Mouse (Mus musculus): Measurements from ENCODE around the gene Clec9a. TPM values are rescaled to one million over a fixed set of nuclear protein-coding genes. Genes with fewer than 3 reads are reported as not detected.

Gene Clec9a
- polyA plus RNA-seq, 1 experiment from 2014 or later, result 0.87 TPM

DNA sequence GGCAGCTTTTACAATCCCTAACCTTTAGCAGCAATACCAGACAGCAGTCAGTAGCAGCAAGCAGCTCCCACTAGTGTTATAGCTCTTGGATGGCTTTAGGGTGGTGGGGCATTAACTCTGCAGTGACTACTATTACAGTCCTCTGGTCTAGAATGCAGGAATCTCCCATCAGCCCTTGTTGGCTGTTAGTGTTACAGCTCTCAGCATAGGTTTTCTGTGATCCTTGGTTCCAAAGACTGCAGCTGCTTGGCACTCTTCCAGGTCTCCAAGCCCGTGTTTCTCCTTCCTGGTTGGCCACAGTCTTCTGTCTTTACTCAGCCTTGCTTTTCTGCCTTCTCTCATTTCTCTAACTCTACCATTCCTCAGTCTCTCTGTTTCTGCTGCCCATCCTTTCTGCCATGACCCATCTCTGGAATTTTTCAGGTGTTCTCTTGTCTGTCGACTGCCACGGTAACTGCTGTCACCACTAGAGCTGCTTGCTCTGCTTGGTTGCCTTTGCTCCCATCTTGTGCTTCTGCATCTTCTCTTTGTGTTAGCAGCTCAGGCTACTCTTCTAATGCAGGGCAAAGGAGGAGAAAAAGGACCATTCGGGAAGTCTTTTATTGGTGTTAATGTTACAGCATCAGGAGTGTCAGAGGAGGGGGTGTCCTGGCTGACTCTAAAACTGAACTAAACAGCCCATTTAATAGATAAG, 14.5 kb downstream of the Clec9a start:
- Histone ChIP-seq H3K4me3 (ENCODE audit: low read depth, low read length) (no peak overlapping the region), H3K27ac (ENCODE audit: low read depth) (peak overlapping the region; percentile 70; the same call in 1 of the 2 replicates), H3K4me1 (ENCODE audit: insufficient read depth) (peaks cover 5% of the 10 kb centered on the region; the same call in 1 of the 2 replicates), H3K9me3 (ENCODE audit: low read depth, low read length) (no peaks in the 10 kb centered on the region), H3K9ac (no peak overlapping the region), H3K27me3 (ENCODE audit: insufficient read depth, low read length) (no peaks in the 10 kb centered on the region), H3K4me2 (no peak overlapping the region), H3K36me3 (ENCODE audit: insufficient read depth) (no peaks in the 10 kb centered on the region)
- WGBS, result 51% methylated on average over 4 of the region's 4 CpGs
- DNase-seq (peak; percentile 90), ATAC-seq (ENCODE audit: insufficient read depth) (peak; percentile 80)
- no peak for TF ChIP-seq CTCF (IDR thresholded peaks at IDR 0.05; ENCODE audit: low read depth)

DNA sequence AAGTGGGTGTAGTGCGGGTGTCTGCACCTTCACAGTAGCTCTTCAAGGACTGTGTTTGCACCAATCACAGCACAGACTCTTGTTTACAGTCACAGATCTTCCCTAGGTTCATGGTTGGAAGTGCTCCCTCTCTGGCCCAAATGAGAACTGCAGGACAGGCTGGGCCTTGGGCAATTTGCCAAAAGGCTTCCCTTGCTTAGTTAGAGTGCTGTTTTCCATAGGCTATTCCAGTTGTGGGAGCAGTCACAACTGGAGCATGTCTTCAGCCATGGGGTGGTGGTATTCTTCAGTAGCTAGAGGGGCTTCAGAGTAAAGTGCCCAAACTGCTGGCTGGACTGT, 15.0 kb downstream of the Clec9a start:
- Histone ChIP-seq H3K4me1 (ENCODE audit: insufficient read depth) (peaks cover 5% of the 10 kb centered on the region; the same call in 1 of the 2 replicates), H3K27ac (ENCODE audit: low read depth) (no peak overlapping the region), H3K27me3 (ENCODE audit: insufficient read depth, low read length) (no peaks in the 10 kb centered on the region), H3K9me3 (ENCODE audit: low read depth, low read length) (no peaks in the 10 kb centered on the region), H3K4me2 (no peak overlapping the region), H3K4me3 (ENCODE audit: low read depth, low read length) (no peak overlapping the region), H3K36me3 (ENCODE audit: insufficient read depth) (no peaks in the 10 kb centered on the region), H3K9ac (no peak overlapping the region)
- peak; percentile 92 for TF ChIP-seq CTCF (IDR thresholded peaks at IDR 0.05; ENCODE audit: low read depth)
- 10% methylated on average over 1 of the region's 1 CpGs for WGBS
- ATAC-seq (ENCODE audit: insufficient read depth), result peak; percentile 81
- DNase-seq, result peak; percentile 89

DNA sequence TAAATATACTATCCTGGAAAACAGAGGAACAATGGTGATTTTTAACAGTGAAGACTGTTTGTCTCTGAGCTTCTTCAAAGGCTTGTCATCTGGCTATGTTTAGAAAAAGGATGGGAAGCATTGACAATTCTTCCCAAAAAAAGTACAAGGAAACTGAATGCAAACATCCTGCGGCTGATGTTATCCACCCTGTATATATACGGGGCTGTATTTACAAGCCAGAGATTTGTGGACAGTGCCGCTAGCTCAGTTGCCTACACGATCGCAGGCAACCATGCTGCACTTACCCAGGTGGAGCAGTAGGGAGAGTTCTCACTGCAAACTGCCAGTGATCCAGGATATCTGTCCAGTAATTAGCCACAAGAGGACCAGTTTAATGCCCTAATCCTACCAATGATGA, 16.6 kb downstream of the Clec9a start:
- 36% methylated on average over 5 of the region's 5 CpGs for WGBS
- no peak overlapping the region for H3K4me2 ChIP-seq
- no peaks in the 10 kb centered on the region for H3K27me3 ChIP-seq (ENCODE audit: insufficient read depth, low read length)
- DNase-seq (peak; percentile 68), ATAC-seq (ENCODE audit: insufficient read depth) (no peak; the same call in 1 of the 2 replicates)
- peak overlapping the region; percentile 54; the same call in 1 of the 2 replicates for H3K27ac ChIP-seq (ENCODE audit: low read depth)
- peaks cover 5% of the 10 kb centered on the region; the same call in 1 of the 2 replicates for H3K4me1 ChIP-seq (ENCODE audit: insufficient read depth)
- H3K9ac ChIP-seq, result no peak overlapping the region
- no peaks in the 10 kb centered on the region for H3K36me3 ChIP-seq (ENCODE audit: insufficient read depth)
- H3K4me3 ChIP-seq (ENCODE audit: low read depth, low read length), result no peak overlapping the region
- H3K9me3 ChIP-seq (ENCODE audit: low read depth, low read length), result no peaks in the 10 kb centered on the region
- TF ChIP-seq CTCF (IDR thresholded peaks at IDR 0.05; ENCODE audit: low read depth), result peak; percentile 19

DNA sequence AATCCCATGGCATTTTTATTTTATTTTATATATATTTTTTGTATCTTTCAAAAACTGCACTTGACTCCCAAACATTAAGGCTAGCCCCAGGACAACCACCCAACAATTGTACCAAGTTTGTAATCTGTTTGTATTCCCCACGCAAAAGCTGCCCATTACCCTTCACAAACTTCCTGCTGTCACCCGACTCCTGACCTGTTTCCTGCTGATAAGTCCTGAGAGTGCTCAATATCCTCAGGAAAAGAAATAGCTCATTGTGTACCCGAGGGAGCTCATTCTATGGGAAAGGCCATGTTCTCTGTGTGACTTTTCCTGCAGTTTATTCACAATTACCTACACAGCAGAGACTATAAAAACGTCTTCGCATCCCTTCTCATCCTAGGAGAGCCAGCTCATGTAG, 17.1 kb downstream of the Clec9a start:
- WGBS, result 34% methylated on average over 5 of the region's 5 CpGs
- Histone ChIP-seq H3K4me3 (ENCODE audit: low read depth, low read length) (no peak overlapping the region), H3K9ac (no peak overlapping the region), H3K36me3 (ENCODE audit: insufficient read depth) (no peaks in the 10 kb centered on the region), H3K27ac (ENCODE audit: low read depth) (no peak overlapping the region), H3K4me1 (ENCODE audit: insufficient read depth) (peaks cover 5% of the 10 kb centered on the region; the same call in 1 of the 2 replicates), H3K27me3 (ENCODE audit: insufficient read depth, low read length) (no peaks in the 10 kb centered on the region), H3K9me3 (ENCODE audit: low read depth, low read length) (no peaks in the 10 kb centered on the region), H3K4me2 (no peak overlapping the region)
- DNase-seq (peak; percentile 64), ATAC-seq (ENCODE audit: insufficient read depth) (0 out of 2 replicates have a peak, but pooled peaks have one; percentile 22)
- TF ChIP-seq CTCF (IDR thresholded peaks at IDR 0.05; ENCODE audit: low read depth), result no peak

DNA sequence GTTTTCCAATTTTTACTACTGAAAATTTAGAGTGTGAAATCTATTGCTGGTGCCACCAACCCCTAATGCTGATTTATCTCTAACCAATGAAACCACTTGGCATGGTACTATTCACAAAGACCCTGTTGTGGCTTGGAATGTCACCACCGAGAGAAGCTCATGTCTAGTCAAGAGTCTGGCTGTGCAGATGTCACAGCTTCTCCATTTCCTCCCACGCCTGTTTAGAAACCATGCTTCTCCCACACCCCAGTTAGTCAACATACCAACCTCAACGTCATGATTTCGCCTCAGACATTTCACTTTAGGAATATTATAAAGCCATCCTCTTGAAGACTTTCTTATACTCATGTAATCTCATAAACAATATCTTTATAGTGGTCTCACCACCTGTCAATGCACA, 18.6 kb downstream of the Clec9a start:
- Histone ChIP-seq H3K9me3 (ENCODE audit: low read depth, low read length) (no peaks in the 10 kb centered on the region), H3K27ac (ENCODE audit: low read depth) (no peak overlapping the region), H3K4me3 (ENCODE audit: low read depth, low read length) (no peak overlapping the region), H3K9ac (no peak overlapping the region), H3K4me1 (ENCODE audit: insufficient read depth) (peaks cover 5% of the 10 kb centered on the region; the same call in 1 of the 2 replicates), H3K27me3 (ENCODE audit: insufficient read depth, low read length) (no peaks in the 10 kb centered on the region), H3K36me3 (ENCODE audit: insufficient read depth) (no peaks in the 10 kb centered on the region), H3K4me2 (no peak overlapping the region)
- no peak for ATAC-seq (ENCODE audit: insufficient read depth)
- 67% methylated on average over 4 of the region's 4 CpGs for WGBS
- no peak for TF ChIP-seq CTCF (IDR thresholded peaks at IDR 0.05; ENCODE audit: low read depth)
- no peak for DNase-seq

DNA sequence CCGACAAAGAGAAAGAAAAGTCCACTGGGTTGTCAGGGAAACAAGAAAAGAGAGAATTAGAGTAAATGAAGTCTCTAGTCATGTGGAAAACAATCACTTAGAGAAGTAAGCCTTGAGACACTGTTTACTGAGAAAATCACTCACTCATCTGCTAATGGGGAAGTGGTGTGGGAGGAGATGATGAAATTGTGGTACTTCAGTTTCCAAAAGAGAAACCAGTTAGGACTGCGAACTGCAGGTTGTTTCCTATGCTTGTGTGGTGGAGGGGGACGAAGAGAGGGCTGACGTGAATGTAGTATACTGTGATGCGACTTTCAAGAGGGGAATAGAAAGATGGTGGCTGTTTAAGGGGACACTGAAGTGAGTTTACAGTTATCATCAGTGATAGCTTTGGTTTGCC, 25.6 kb downstream of the Clec9a start:
- H3K4me1 ChIP-seq (ENCODE audit: insufficient read depth), result no peaks in the 10 kb centered on the region
- no peak overlapping the region for H3K27ac ChIP-seq (ENCODE audit: low read depth)
- no peaks in the 10 kb centered on the region for H3K36me3 ChIP-seq (ENCODE audit: insufficient read depth)
- H3K9me3 ChIP-seq (ENCODE audit: low read depth, low read length), result no peaks in the 10 kb centered on the region
- H3K4me2 ChIP-seq, result no peak overlapping the region
- no peak overlapping the region for H3K9ac ChIP-seq
- no peaks in the 10 kb centered on the region for H3K27me3 ChIP-seq (ENCODE audit: insufficient read depth, low read length)
- no peak overlapping the region for H3K4me3 ChIP-seq (ENCODE audit: low read depth, low read length)
- no peak for TF ChIP-seq CTCF (IDR thresholded peaks at IDR 0.05; ENCODE audit: low read depth)
- DNase-seq (no peak), ATAC-seq (ENCODE audit: insufficient read depth) (no peak)
- WGBS, result 79% methylated on average over 5 of the region's 5 CpGs

DNA sequence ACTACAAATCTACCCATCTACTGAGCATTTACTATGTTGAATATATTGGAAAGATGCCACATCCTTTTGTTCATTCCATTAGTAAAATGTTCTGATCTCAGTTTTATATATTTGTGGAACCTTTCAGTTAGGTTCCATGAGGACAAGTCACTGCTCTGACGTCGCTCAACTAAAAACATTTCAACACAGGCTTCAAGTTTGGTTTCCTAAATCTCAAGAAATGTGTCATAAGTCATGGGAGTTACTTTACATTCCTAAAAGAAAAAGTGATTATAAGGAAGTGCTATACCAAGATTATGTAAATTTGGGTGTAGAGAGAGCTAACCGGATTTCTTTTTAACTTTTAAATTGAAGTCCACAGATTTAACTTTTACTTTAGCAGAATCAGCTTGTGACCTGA, 27.4 kb downstream of the Clec9a start:
- TF ChIP-seq CTCF (IDR thresholded peaks at IDR 0.05; ENCODE audit: low read depth), result no peak
- DNase-seq, result no peak

More for the DNA sequence above, 27.4 kb downstream of the Clec9a start:
- Histone ChIP-seq H3K4me3 (ENCODE audit: low read depth, low read length) (no peak overlapping the region), H3K9me3 (ENCODE audit: low read depth, low read length) (no peaks in the 10 kb centered on the region), H3K9ac (no peak overlapping the region), H3K4me2 (no peak overlapping the region), H3K4me1 (ENCODE audit: insufficient read depth) (no peaks in the 10 kb centered on the region), H3K27me3 (ENCODE audit: insufficient read depth, low read length) (no peaks in the 10 kb centered on the region), H3K27ac (ENCODE audit: low read depth) (no peak overlapping the region), H3K36me3 (ENCODE audit: insufficient read depth) (no peaks in the 10 kb centered on the region)
- 85% methylated on average over 3 of the region's 3 CpGs for WGBS
- ATAC-seq (ENCODE audit: insufficient read depth), result no peak
